Mouse (Mus musculus): ENCODE data around the gene Prkca. TPM values are rescaled to one million over a fixed set of nuclear protein-coding genes. Genes with fewer than 3 reads are reported as not detected.

Prkca gene
- total and polyA plus RNA-seq, 3 experiments = 15.3 to 30.9 (median 19.9) TPM

GRCm38 (mm10) chr11:108249487-108249886 is 94.2 kb downstream of the Prkca start (continued):
- TF ChIP-seq MXI1 (IDR thresholded peaks at IDR 0.05; ENCODE audit: low read depth, low read length) (peak; percentile 76), MYC (IDR thresholded peaks at IDR 0.05; ENCODE audit: low read depth, low read length) (peak; percentile 88), MEF2A (IDR thresholded peaks at IDR 0.05; ENCODE audit: extremely low read depth, insufficient replicate concordance, low read depth, low read length, poor library complexity, severe bottlenecking) (peak; percentile 9; the same call in 1 of the 2 replicates), ZNF384 (IDR thresholded peaks at IDR 0.05; ENCODE audit: low read depth, low read length) (no peak), MAX (IDR thresholded peaks at IDR 0.05; ENCODE audit: low read length) (peak; percentile 80), RCOR1 (IDR thresholded peaks at IDR 0.05; ENCODE audit: low read depth, low read length) (no peak), TBP (IDR thresholded peaks at IDR 0.05; ENCODE audit: low read depth, low read length) (no peak; the same call in 1 of the 2 replicates), CTCF (IDR thresholded peaks at IDR 0.05 in 2 of 3, conservative IDR thresholded peaks at IDR 0.05 in 1 of 3; ENCODE audit: control insufficient read depth in 1 of 3, insufficient read depth in 1 of 3, low read depth in 2 of 3, low read length in 3 of 3, poor library complexity in 1 of 3, severe bottlenecking in 1 of 3) (no peak), MAFK (IDR thresholded peaks at IDR 0.05; ENCODE audit: borderline replicate concordance, low read depth, low read length) (no peak), JUND (IDR thresholded peaks at IDR 0.05; ENCODE audit: low read depth, low read length) (no peak), ETS1 (IDR thresholded peaks at IDR 0.05; ENCODE audit: low read depth, low read length) (peak; percentile 96), ELF1 (IDR thresholded peaks at IDR 0.05; ENCODE audit: low read depth, low read length) (0 out of 2 replicates have a peak, but pooled peaks have one; percentile 60), TAL1 (IDR thresholded peaks at IDR 0.05; ENCODE audit: low read length) (peak; percentile 63), CHD2 (IDR thresholded peaks at IDR 0.05; ENCODE audit: low read length) (no peak), MYB (IDR thresholded peaks at IDR 0.05; ENCODE audit: low read depth, low read length) (no peak), ZC3H11A (IDR thresholded peaks at IDR 0.05; ENCODE audit: low read depth, low read length) (no peak)

- peaks cover 2% of the 10 kb centered on the region for H3K79me2 ChIP-seq (ENCODE audit: control insufficient read depth, insufficient read depth, low read length, poor library complexity)
- H3K4me3 ChIP-seq (ENCODE audit: control insufficient read depth in 1 of 2, insufficient read depth in 1 of 2, low read depth in 2 of 2, low read length in 2 of 2) = peak overlapping the region in 1 of 2 experiments; percentile 1; a peak in 1 of 4 replicates
- DNase-seq (ENCODE audit: low read depth, low spot score) = no peak
- H3K27ac ChIP-seq (ENCODE audit: control insufficient read depth, low read depth, low read length) = peak overlapping the region; percentile 94
- H3K9me3 ChIP-seq (replicated peaks; ENCODE audit: insufficient read depth, low read length) = no peaks in the 10 kb centered on the region
- H3K9ac ChIP-seq (ENCODE audit: control insufficient read depth, low read depth, low read length, poor library complexity, severe bottlenecking) = peak overlapping the region; percentile 30
- TF ChIP-seq CTCF (IDR thresholded peaks at IDR 0.05 in 2 of 3, conservative IDR thresholded peaks at IDR 0.05 in 1 of 3; ENCODE audit: control insufficient read depth in 1 of 3, insufficient read depth in 1 of 3, low read depth in 2 of 3, low read length in 3 of 3, poor library complexity in 1 of 3, severe bottlenecking in 1 of 3) = no peak
- TF ChIP-seq ZMIZ1 (IDR thresholded peaks at IDR 0.05; ENCODE audit: low read depth, low read length) = no peak
- TF ChIP-seq MYB (IDR thresholded peaks at IDR 0.05; ENCODE audit: low read depth, low read length) = no peak
- no peak for TF ChIP-seq ETS1 (IDR thresholded peaks at IDR 0.05; ENCODE audit: low read depth, low read length)
- no peak for TF ChIP-seq MEF2A (IDR thresholded peaks at IDR 0.05; ENCODE audit: extremely low read depth, insufficient replicate concordance, low read depth, low read length, poor library complexity, severe bottlenecking)
- TF ChIP-seq ELF1 (IDR thresholded peaks at IDR 0.05; ENCODE audit: low read depth, low read length) = no peak; the same call in 1 of the 2 replicates
- TF ChIP-seq POLR2AphosphoS2 (IDR thresholded peaks at IDR 0.05; ENCODE audit: low read length) = no peak
- TF ChIP-seq BHLHE40 (IDR thresholded peaks at IDR 0.05; ENCODE audit: borderline replicate concordance, low read depth, low read length) = no peak
- TF ChIP-seq USF1 (IDR thresholded peaks at IDR 0.05; ENCODE audit: low read depth, low read length) = no peak
- TF ChIP-seq EP300 (IDR thresholded peaks at IDR 0.05; ENCODE audit: low read depth in 1 of 2, low read length in 2 of 2) = no peak
- TF ChIP-seq POLR2A (IDR thresholded peaks at IDR 0.05; ENCODE audit: control insufficient read depth in 1 of 2, insufficient read depth in 1 of 2, low read depth in 1 of 2, low read length in 2 of 2, poor library complexity in 1 of 2) = no peak
- TF ChIP-seq ZKSCAN1 (IDR thresholded peaks at IDR 0.05; ENCODE audit: low read depth, low read length) = no peak
- no peak for TF ChIP-seq HCFC1 (IDR thresholded peaks at IDR 0.05; ENCODE audit: low read depth, low read length)
- no peak for TF ChIP-seq JUND (IDR thresholded peaks at IDR 0.05; ENCODE audit: low read depth, low read length)
- peak; percentile 59 for TF ChIP-seq ZNF384 (IDR thresholded peaks at IDR 0.05; ENCODE audit: low read depth, low read length)
- TF ChIP-seq CHD1 (IDR thresholded peaks at IDR 0.05; ENCODE audit: low read depth, low read length) = peak; percentile 82; the same call in 1 of the 2 replicates
- TF ChIP-seq RCOR1 (IDR thresholded peaks at IDR 0.05; ENCODE audit: low read depth, low read length) = no peak
- peaks cover 0 to 66% of the 10 kb centered on the region in 2 experiments; a peak in 2 of 4 replicates for H3K36me3 ChIP-seq (ENCODE audit: control insufficient read depth in 1 of 2, insufficient read depth in 2 of 2, low read length in 2 of 2)
- no peaks in the 10 kb centered on the region for H3K27me3 ChIP-seq (ENCODE audit: control insufficient read depth in 1 of 2, insufficient read depth in 2 of 2, low read length in 2 of 2)
- peaks cover 55 to 71% of the 10 kb centered on the region in 2 experiments for H3K4me1 ChIP-seq (ENCODE audit: control insufficient read depth in 1 of 2, insufficient read depth in 2 of 2, low read length in 2 of 2)
Observed at GRCm38 (mm10) chr11:108249047-108249403, 94.7 kb downstream of the Prkca start.

Measured in MEL (cell line).